Mouse (Mus musculus): Measurements from ENCODE around the gene Tspan3.
A peak's percentile ranks its signal among the peaks of the same experiment; 100 is the strongest.

Tspan3 gene

DNA sequence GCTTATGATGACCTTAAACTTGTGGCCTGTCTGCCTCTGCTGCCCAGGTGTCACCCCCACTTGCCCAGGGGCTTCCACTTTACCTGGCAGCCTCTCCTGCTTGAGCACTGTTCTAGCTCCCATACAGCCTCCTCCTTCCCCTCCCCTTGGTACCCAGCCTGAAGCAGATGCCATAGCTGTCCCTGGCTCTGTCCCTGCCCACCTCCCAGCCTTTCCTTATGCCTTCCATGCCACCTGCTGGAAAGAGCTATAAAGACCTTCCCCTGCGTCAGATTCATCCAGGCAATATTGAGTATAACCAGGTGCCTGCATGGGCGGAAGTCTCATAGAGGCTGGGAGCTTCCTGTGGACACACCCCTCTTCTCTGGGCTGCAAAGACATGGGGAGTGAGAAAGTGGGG lies 45.6 kb downstream of the Tspan3 start:
- DNase-seq (ENCODE audit: extremely low read depth, insufficient read length, low spot score) = no peak

DNA sequence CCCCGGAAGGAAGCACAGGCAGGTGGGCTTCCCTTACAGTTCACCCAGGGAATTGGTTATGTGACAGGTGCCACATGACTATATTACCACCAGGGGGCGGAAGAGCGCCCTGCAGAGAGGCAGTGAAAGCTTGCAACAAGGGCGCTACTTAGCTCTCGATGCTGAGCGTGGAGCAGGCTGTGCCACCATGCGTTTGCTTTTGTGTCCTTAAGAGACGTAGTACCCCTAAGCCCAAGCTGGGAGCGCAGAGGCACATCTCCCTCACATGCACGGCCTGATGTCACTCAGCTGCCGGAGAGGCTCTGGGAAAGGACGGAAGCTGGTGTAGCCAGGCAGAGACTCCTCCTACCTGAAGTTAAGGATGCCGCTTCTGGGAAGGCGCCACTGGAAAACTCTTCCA lies 46.7 kb downstream of the Tspan3 start:
- DNase-seq (ENCODE audit: extremely low read depth, insufficient read length, low spot score) = peak; percentile 54

DNA sequence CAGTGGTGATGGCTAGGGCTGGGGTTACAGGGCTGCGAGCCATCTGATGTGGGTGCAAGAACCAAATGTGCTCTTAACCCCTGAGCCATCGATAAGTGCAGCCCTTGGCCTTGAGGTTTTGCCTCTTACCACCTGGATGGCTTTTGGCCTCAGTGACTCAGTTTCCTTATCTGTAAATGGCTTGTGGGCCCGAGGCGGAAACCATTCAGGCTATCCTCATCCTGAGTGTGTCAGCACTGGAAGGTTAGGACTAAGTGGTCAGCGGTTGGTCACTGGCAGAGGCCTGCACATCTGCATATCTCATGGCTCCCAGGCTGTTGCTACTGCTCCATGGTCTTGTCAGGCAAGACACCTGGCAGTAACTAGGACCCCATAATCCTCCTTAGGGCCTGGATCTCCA lies 47.2 kb downstream of the Tspan3 start:
- no peak for DNase-seq (ENCODE audit: extremely low read depth, insufficient read length, low spot score)

DNA sequence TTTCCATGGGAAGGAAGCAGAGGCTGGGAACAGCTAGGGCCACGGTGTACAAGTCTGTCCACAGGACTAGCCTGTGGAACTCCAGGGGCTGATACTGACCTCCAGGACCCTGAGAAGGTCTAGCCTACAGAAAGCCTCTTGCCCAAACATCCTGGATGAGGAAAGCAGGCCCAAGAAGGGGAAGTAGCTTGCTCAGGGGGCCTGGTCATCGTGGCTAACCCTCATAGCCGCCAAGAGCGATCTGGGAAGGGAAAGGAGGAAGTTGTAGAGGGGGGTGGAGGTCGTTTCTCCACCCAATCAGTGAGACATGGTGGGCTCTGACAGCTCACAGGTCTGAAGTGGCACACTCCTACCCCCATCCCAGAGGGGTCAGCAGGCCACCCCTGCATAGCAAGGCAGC lies 57.1 kb downstream of the Tspan3 start:
- DNase-seq (ENCODE audit: extremely low read depth, insufficient read length, low spot score) = no peak

DNA sequence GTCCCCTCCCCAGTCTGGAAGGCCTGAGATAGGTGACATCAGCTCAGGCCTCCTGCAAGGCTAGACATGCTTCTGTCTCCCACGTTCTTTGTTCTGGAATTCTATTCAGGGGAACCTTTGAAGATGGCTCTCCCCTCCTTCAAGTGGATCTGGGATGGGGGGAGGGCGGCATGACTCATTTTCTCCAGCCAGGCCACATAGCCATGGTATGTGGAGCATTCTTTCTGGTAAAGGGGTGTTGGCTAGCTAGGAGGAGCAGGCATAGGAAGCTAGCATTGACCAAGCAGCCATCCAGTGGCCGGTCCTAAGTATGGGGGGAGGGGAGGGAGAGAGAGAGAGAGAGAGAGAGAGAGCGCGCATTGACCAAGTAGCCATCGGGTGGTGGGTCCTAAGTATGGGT lies 57.8 kb downstream of the Tspan3 start:
- DNase-seq (ENCODE audit: extremely low read depth, insufficient read length, low spot score) = peak; percentile 77

DNA sequence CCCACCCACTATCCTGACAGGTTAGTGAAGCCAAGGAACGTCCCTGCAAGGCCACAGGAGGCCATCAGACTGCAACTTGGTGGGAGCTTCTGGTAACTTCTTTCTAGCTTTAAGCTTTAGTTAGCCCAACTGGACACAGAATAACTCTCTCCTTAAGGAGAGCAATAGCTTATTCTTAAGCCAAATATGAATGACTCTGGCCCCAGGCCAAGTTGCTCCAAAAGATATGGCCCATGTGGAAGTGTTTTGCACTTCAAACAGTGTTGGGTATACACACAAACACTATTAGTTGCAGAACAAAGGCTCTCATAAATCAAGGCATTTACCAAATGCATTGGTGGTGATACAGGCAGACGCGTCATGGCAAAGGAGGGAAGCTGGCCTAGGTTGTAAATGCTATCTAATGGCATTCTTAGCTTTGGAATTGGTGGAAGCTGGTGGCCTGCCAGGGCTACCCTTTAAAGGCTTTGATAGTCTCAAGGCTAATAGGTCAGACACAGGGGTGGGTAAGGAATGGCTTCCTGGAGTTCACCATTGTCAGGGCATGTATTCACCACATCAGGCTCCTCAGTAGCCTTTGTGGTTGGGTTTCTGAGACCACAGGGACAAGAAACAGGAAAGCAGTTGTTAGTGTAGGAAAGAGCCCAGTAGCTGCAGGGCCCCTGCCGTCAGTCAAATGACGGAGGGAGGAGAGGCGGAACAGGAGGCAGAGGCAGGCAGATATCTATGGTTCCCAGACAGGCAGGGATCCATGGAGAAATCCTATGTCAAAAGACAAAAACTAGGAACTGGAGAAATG lies 58.8 kb downstream of the Tspan3 start:
- DNase-seq (ENCODE audit: extremely low read depth, insufficient read length, low spot score) = peak; percentile 47

DNA sequence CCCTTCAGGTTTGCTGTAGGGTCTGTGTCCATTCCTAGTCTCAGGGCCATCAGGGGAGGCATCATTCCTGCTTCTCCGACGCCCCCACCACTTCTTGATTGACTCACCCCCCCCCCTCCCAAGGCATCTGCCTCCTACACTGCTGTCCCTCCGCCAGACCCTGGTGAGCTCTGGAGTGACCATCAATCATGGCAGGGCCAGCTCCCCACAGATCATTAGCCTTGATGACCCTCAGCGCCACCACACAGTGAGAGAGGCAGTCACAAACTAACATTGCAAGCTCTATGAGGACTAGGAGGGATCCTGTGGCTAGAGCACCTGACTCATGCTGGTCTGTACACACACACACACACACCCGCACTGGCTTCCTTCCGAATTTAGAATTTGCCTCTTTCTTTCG lies 60.4 kb downstream of the Tspan3 start:
- peak; percentile 49 for DNase-seq (ENCODE audit: extremely low read depth, insufficient read length, low spot score)

DNA sequence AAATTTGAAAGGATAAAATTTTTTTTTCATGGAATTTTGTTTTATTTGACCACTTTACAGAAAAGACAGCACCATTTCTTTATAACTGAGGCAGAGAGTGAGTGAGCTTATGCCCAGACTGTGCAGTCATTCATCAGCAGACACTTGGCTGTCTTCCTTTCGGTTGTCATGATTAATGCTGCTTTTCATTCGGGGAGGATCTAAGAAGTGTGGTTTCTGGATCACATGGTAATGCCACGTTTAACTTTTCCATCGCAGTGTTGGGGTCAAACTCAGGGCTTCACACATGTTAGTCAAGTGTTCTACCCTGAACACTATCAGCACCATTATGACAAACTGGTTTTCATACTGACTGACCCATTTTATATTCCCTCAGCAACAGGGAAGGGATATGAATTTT lies 64.3 kb downstream of the Tspan3 start:
- peak; percentile 63 for DNase-seq (ENCODE audit: extremely low read depth, insufficient read length, low spot score)

DNA sequence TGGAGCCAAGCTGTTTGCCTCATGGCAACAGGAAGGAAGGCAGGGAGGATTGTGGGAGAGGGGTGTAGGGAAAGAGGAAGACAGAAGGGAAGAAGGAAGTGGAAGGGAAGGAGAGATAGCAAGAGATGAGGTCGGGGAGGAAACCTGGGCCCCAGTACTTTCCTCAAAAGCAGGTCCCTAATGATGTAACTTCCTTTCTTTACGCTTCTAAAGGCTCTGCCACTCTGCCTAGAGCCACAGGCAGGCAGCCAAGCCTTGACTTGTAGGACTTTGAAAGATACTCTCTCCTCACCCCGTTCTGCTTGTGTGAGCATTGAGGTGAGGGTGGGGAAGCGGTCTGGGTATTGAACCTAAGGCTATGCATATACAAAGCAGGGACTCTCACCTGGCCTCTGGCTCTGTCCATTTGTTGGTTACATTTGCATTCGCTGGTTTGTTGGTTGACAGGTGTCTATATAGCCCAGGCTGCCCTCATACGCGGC lies 65.2 kb downstream of the Tspan3 start:
- no peak for DNase-seq (ENCODE audit: extremely low read depth, insufficient read length, low spot score)

DNA sequence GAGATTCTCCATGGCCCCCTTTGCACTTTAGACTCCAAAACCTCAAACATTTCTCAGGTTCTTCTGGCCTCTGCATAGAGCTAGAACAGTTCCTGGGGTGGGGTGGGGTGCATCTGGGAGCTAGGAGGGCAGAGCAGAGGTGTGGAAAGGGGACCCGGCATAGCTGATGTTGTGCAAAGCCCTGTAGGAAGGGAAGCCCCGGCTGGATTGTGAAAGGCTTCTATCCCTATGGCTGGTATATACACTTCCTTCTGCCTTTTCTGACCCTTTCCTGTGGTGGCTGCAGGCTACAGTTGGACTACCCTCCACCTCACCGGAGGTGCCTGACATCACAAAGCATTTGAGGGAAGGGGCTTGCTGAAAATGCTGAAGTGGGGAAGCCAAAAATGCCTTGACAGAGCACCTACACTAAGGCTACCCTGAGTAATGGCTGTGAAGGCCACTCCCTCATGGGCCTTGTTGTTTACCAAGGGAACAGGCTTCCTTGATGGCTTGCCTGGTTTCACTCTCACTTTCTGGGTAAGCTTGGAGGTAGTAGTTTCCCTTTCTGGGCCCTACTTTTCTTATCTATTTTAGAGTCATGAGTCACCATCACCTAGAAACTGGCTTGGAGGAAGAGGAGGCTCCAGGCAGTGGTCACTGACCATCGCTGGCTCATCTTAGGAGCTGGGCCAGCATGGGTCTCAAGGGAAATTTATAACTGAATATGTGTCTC lies 67.5 kb downstream of the Tspan3 start:
- DNase-seq (ENCODE audit: extremely low read depth, insufficient read length, low spot score) = no peak

DNA sequence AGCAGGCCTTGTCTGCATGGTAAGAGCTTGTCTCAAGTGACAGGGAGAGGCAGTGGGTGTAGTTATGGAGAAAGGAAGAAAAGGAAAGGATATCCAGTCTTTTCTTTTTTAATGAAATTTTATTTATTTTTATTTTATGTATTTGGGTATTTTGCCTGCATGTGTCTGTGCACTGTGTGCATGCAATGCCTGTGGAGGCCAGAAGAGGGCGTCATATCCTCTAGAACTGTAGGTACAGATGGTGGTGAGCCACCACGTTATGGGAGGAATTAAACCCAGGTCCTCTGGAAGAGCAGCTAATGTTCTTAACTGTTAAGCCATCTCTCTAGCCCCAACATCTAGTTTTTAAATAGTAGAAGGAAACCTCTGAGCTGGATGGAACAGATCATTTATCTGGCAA lies 73.2 kb downstream of the Tspan3 start:
- DNase-seq (ENCODE audit: extremely low read depth, insufficient read length, low spot score) = no peak

DNA sequence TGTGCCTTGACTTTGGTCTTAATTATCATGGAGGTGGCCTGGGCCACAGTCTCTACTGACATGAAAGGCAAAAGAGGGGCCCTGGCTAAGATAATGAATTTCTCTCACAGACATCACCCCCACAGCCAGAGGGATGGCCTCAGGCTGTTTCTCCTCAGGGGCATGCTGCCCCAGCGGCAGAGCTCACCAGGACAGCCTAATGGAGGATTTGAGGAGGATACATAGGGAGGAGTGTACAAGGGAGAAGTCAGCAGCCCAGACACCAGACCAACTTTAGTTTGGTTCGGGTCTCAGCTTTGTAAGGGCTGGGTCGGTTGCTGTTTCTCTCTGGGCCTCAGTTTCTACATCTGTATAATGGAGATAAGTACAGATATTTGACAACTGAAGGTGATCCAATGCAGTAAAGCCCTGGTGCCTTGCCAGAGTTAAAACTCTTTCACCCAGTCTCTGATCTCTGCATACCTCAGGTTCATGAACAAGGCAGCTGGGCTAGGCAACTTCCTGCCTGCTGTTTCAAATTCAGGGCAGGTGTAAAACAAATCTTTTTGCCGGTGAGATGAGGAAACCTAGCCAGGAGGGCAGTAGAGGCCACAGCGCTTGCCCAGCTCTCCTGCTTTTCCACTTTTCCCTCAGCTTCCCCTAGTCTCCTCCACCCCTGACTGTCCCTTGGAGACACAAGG lies 74.6 kb downstream of the Tspan3 start:
- DNase-seq (ENCODE audit: extremely low read depth, insufficient read length, low spot score) = no peak

DNA sequence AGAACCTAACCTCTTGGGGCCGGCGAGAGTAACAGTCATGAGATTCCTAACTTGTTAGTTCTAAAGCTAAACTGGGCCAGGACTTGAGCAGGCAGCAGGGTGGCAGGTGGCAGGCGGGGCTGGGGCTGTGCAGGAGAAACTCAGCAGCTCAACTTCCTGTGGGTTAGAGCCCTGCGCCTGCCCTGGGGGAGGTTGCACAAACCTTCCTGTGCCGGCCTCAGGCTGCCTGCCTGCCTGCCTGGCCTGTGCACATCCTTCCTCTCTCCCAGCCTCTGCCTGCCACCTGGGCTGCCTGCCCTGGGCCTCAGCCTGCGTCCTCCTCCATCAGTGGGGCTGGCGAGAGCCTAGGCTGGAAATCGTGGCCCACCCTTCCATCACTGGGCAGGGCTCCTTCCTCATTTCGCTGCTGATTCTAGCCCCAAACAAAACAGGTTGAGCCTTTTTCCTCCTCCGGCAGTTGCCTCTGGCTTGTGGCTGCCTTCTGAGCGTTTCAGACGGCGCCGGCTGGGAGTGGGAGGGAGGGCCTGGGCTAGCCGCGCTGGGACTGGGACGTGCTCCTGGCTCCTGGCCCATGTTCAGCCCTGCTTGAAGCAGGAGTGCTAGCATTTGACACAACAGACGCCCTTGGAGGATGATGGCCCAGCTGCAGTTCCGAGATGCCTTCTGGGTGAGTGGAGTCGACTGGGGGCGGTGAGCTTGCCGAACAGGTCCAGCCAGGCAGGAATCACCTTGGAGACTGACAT lies 75.3 kb downstream of the Tspan3 start, which contains the start of gene Pstpip1:
Gene Pstpip1, plus strand, starts transcription at position 185 of the 743 bp plus-strand sequence.
- peak; percentile 89 for DNase-seq (ENCODE audit: extremely low read depth, insufficient read length, low spot score)

DNA sequence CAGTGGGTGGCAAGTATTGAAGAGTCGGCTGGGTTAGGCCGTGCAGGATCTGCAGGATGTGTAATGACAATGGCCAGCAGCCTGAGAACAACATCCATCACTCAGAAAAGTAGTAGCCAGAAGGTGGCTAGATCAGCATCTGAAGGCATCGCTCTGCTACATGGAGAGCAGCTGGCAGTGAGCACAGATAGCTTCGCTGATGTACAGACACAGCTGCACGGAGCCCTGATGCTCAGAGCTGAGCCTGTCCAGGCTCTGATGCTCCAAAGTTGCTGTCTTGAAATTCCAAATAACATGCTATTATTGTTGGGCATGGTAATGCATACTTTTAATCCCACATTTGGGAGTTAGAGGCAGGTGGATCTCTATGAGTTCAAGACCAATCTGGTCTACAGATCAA lies 78.8 kb downstream of the Tspan3 start:
- no peak for DNase-seq (ENCODE audit: extremely low read depth, insufficient read length, low spot score)
